Mouse (Mus musculus): ENCODE measurements at regions not wholly inside any gene's neighbourhood (a gene's known extent, or its start where the extent isn't known, plus 50 kb on each side); places are given as distances from the start of the nearest gene placed in this dataset.

DNA sequence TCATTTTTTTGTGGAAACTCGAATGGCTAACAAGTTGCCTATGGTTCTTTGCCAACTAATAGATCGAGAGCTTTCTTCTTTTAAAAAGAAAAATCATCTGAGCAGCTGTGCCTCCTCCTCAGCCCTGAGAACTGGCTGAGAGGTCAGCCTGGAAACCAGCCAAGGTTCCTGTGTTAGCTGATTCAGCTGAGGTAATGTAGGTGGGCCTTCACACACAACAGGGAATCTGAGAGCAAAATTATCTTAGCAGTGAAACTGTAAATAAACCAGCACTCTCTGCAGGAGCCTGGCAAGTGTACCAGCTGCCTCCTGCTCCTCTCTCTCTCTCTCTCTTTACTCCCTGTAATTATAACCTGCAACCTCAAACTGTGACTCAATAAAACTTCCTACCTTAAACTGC is 364.4 kb upstream of the Khdrbs2 start:
- ATAC-seq (replicated peaks) = peak; percentile 26; the same call in 1 of the 2 replicates
- H3K36me3 ChIP-seq = no peaks in the 10 kb centered on the region
- WGBS = 14% methylated on average over 2 of the region's 2 CpGs
- no peak overlapping the region for H3K4me2 ChIP-seq (replicated peaks)
- H3K27ac ChIP-seq (replicated peaks) = no peak overlapping the region
- H3K4me3 ChIP-seq = no peak overlapping the region
- no peaks in the 10 kb centered on the region for H3K27me3 ChIP-seq
- no peaks in the 10 kb centered on the region for H3K9me3 ChIP-seq
- H3K9ac ChIP-seq (replicated peaks) = no peak overlapping the region
- H3K4me1 ChIP-seq = no peaks in the 10 kb centered on the region

All from forebrain, embryonic 15.5 days (tissue).